Mouse (Mus musculus): Measurements from ENCODE around the gene Irak3.

- TF ChIP-seq POLR2A (IDR thresholded peaks at IDR 0.05; ENCODE audit: control insufficient read depth, low read depth, low read length) (no peak), CTCF (IDR thresholded peaks at IDR 0.05; ENCODE audit: control insufficient read depth, insufficient read depth, insufficient replicate concordance, low read depth, low read length) (no peak)
These were observed 39.1 kb downstream of the Irak3 start for GRCm38 (mm10) chr10:120162840-120163239.
